Mouse (Mus musculus): Measurements from ENCODE around the gene Lrrc66.

Lrrc66 gene

DNA sequence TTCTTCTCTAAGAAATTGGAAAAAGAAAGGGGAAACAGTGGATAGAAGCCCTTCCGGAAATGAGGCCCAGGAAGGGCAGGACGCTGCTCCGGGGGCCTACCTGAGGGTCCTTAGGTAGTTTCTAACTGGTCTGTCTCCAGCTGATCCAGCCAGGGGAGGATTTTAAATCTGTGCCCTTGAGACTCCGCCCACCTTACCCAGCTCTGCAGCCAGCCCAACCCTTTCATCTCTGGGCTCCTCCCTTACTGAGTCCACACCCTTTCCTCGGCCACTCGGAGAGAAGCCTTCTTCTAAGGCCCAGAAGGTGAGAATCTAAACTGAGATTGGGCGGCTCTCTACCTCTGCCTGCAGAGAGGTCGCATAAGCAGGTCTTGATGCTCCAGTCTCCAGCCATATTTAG lies at the start of gene Lrrc66:
TSS of gene Lrrc66 (minus strand) at position 236 of the 400 bp plus-strand sequence.
- DNase-seq = no peak

DNA sequence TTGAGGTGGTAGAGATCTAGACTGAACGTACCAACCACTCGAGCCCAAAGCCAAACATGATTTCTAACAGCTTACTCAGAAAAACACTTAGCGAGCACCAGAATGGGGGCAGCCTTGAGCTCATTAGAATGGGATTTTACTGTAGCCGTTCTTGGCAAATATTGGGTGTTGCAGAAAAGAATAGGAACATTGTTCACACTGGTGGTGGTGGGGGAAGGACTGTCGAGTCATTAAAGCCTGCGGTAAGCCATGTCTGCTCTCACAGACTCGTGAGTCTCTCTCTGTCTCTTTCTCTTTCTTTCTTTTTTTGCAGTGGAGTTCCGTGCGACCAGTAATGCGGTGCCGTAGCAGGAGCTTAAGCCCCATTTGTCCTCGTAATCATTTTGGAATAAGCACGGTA lies 44.3 kb upstream of the Lrrc66 start:
- no peak for DNase-seq

GRCm38 (mm10) chr5:73675604-73676003 lies 43.3 kb upstream of the Lrrc66 start:
- no peak for DNase-seq

DNA sequence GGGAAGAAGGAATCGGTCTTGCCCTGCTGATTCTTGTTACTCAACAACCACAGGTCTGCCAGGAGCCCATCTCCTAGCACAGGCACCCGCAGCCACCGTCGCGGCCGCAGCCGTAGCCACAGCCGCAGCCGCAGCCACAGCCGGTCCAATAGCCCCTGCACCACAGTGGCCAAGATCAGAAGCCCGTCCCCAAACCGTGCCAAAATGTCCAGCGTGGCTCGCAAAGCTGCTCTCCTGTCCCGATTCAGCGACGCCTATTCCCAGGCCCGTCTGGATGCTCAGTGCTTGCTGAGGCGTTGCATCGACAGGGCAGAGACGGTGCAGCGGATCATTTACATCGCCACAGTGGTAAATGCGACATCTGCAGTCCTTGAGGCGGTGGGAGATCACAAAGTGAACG lies 37.1 kb upstream of the Lrrc66 start:
- DNase-seq = no peak

- DNase-seq = no peak
Measured at GRCm38 (mm10) chr5:73667877-73668276, 35.6 kb upstream of the Lrrc66 start.

GRCm38 (mm10) chr5:73666695-73667094 lies 34.4 kb upstream of the Lrrc66 start:
- DNase-seq = no peak

GRCm38 (mm10) chr5:73651855-73652201 lies 19.5 kb upstream of the Lrrc66 start:
- no peak for DNase-seq

GRCm38 (mm10) chr5:73651061-73651854 lies 18.9 kb upstream of the Lrrc66 start, which contains the start of gene Spata18:
Spata18 (plus strand) TSS chr5:73651379.
- DNase-seq = no peak

GRCm38 (mm10) chr5:73650365-73650964 lies 18.1 kb upstream of the Lrrc66 start:
- DNase-seq = no peak

GRCm38 (mm10) chr5:73647261-73647900 lies 15.1 kb upstream of the Lrrc66 start, which contains the start of gene Sgcb:
Sgcb (minus strand) TSS chr5:73647790.
- DNase-seq = peak; percentile 76 to 83

DNA sequence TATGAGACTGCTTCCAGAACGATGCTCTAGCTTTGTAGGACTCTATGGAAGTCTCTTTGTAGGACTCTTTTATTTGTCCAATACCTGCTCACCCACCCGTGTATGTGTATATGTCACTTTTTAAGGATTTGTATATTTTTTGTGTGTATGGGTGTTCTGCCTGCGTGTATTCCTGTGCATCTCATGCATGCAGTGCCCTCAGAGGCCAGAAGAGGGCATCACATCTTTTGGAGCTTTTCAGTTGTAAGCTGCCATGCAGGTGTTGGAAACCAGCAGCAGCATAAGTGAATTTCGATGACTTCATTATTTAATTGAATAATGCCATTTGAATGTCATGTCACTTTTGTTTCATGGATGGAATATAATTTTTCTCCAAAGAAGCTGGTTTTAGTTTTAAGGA lies 9.8 kb upstream of the Lrrc66 start:
- no peak for DNase-seq

DNA sequence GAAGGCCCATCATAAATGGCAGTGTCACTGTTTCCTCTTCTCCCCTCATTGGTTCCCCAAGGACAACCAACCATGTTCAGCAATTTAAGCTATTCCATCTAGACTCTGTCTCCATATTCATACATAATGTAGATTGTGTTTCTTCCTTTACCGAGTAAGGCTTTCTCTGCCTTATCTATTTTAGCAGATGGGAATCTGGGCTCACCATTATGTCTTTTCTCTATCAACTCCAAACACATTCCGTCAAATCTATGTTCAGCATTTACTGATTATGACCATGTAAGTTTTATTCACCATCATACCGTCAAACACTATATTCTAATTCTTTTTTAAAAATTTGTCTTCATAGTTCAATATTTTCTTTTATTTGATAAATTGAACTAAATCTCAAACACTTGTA lies 8.7 kb upstream of the Lrrc66 start:
- no peak for DNase-seq

DNA sequence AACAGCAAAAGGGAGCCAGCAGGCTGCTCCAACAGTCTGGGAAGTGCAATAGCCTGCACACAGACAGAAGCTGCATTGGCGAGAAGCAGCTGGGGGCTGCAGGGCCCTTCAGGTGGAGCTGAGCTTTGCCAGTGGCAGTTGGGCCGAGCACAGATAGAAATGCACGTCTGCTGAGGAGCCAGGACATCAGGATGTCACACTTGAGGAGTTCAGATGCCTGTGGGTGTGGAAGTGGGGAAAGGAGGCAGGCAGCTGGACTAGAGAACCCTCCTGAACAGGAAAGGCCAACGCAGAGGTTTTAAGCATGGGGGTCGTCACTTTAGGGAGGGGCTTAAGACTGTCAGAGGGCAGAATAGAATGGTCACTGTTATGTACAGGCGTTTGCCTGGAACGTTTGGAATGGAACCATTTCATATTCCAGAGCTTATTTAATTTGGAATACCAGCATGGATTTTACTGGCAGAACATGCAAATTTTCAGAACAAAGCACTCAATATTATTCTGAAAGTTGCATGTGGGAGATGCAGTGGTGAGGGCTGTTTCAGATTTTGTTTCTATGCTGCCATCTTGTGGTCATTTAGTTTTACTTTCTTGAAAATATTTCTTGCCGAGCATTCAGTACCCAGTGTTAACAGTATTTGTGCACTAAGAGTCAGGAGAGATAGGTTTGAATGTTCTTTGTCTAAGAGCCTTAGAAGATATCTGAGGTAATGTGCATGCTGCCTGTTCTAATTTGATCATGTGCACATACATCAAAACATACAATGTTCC lies 5.2 kb upstream of the Lrrc66 start:
- no peak for DNase-seq

- DNase-seq = peak; percentile 37 to 46
Measured at GRCm38 (mm10) chr5:73633141-73633540, 815 bp upstream of the Lrrc66 start.

GRCm38 (mm10) chr5:73631001-73631558 lies 1.2 kb downstream of the Lrrc66 start:
- no peak for DNase-seq

DNA sequence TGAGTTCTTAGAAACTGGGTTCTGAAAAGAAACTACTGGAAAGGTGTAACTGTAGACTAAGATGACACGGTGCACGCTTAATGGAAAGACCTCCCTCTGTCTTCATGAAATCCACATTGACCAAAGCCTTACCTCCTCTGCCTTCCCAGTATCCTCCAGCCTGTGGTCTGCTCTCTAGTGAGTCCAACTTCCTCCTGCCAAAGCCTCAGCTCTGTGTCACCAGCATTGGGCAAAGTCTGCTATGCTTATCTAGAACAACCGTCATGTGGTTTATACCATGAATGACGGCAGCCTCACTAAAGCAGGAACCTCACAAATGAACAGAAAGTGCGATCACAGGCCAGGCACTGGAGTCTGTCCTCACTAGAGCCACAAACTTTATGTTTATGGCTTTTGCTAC lies 2.2 kb downstream of the Lrrc66 start:
- peak in 1 of 2 experiments; percentile 29 for DNase-seq

DNA sequence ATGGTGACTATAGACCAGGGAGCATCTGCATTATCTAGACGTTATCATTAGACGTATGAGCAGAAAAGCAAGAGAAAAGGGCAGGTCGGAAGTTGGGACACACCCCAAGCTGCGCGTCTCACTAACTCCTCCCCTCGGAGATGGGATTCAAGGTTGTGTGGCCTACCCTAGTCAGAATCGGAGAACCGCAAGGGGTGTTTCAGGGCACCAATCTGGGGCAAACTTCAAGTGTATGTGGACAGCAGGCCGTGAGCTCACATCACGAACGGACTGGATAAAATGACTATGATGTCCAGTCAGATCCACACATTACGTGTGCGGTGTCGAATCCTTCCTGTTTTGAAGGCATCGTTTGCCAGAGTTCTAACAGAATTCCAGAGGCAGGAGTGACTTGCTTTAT lies 4.3 kb downstream of the Lrrc66 start:
- DNase-seq = no peak

GRCm38 (mm10) chr5:73627559-73627958 lies 4.8 kb downstream of the Lrrc66 start:
- DNase-seq = no peak

DNA sequence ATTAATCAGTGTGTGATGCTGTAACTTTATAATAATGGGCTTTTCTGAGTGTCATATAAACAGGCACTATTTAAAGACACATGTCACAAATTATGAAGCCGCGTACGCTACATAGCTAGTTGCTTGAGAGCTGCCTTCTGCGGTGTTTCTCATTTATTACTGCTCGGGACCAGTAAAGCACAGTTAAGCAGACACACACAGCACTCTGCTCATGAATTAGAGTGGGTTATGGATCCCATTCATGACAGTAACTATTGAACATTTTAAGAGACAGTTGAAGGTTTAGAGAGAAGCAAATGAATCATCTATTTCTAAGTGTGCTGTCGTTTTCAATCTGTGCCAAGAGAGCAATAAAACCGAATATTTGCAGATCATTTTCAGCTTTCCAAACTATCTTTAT lies 5.5 kb downstream of the Lrrc66 start:
- DNase-seq = no peak

- no peak for DNase-seq
Measured at GRCm38 (mm10) chr5:73625505-73625904, 6.8 kb downstream of the Lrrc66 start.

DNA sequence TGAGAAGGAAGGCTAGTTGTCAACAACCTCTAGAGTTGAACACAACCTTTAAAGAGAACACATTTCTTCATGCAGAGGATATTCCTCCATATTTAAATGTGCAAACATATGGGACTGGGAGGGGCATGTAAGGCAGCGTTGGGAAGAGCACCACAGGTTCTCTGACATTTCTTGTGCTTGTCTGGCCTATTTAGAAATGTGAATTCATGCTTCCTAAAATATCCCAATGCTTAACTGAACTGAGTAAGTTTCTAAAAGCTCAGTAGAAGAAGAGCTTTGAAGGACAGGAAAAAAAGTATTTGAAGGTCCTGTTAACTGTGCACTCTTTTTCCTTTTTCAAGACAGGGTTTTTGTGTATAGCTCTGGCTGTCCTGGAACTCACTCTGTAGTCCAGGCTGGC lies 13.4 kb downstream of the Lrrc66 start:
- DNase-seq = no peak

- DNase-seq = no peak
Measured at GRCm38 (mm10) chr5:73615211-73615610, 17.1 kb downstream of the Lrrc66 start.

- DNase-seq = no peak
Measured at GRCm38 (mm10) chr5:73613296-73613695, 19.0 kb downstream of the Lrrc66 start.

Data from thymus, adult 18-20 months (tissue).